Mouse (Mus musculus): Measurements from ENCODE around the gene Glra1.

- TF ChIP-seq POLR2A (IDR thresholded peaks at IDR 0.05; ENCODE audit: low read depth, low read length) (no peak), CTCF (conservative IDR thresholded peaks at IDR 0.05; ENCODE audit: insufficient read depth, insufficient read length, low read depth, low read length) (no peak)
Observed at GRCm38 (mm10) chr11:55545690-55546089, 62.3 kb downstream of the Glra1 start.

Measured in kidney, adult 2 months (tissue).